Mouse (Mus musculus) hindbrain, postnatal 0 days (tissue): ENCODE data around the gene Slc16a3. TPM values are rescaled to one million over a fixed set of nuclear protein-coding genes. Genes with fewer than 3 reads are reported as not detected.

ENCODE experiments used
- ATAC-seq: fragments of 200-750 bp; cut with Nextera tagmentation; 2 replicates; pipeline ENCODE4 v1.8.0; 2017; ENCODE audit warnings: mild to moderate bottlenecking, moderate TSS enrichment, moderate library complexity
- DNase-seq: peaks from one replicate; pipeline ENCODE4 v3.0.0-alpha.2; 2015; ENCODE audit warnings: low spot score
- H3K27ac ChIP-seq: fragments of 300-500 bp; sonication (generic); 2 replicates; pipeline ENCODE4 v1.5.1; 2014; ENCODE audit warnings: mild to moderate bottlenecking
- H3K27me3 ChIP-seq: fragments of 300-500 bp; sonication (generic); 2 replicates; pipeline ENCODE4 v1.6.1; 2014; ENCODE audit warnings: low read length, mixed read lengths; ENCODE audit not compliant: insufficient read depth
- H3K36me3 ChIP-seq: fragments of 300-500 bp; sonication (generic); 2 replicates; pipeline ENCODE4 v1.6.1; 2014; ENCODE audit warnings: low read length, mixed read lengths; ENCODE audit not compliant: insufficient read depth
- H3K4me1 ChIP-seq: fragments of 300-500 bp; sonication (generic); 2 replicates; pipeline ENCODE4 v1.6.1; 2014; ENCODE audit warnings: antibody characterized with exemption, low read length, mixed read lengths; ENCODE audit not compliant: insufficient read depth
- H3K4me2 ChIP-seq: fragments of 300-500 bp; sonication (generic); 2 replicates; pipeline ENCODE4 v1.6.1; 2014; ENCODE audit warnings: low read depth, mild to moderate bottlenecking, low read length, moderate library complexity, mixed read lengths
- H3K4me3 ChIP-seq: fragments of 300-500 bp; sonication (generic); 2 replicates; pipeline ENCODE4 v1.5.1; 2014; ENCODE audit warnings: low read length
- H3K9ac ChIP-seq: fragments of 300-500 bp; sonication (generic); replicated peaks from 2 replicates; pipeline ENCODE4 v1.6.1; 2014; ENCODE audit warnings: mild to moderate bottlenecking, low read length, moderate library complexity, mixed read lengths
- H3K9me3 ChIP-seq: fragments of 300-500 bp; sonication (generic); 2 replicates; pipeline ENCODE4 v1.6.1; 2016; ENCODE audit warnings: low read length, mixed read lengths
- CTCF ChIP-seq: IDR thresholded peaks from 2 replicates; pipeline ENCODE4 v1.5.1; 2016; ENCODE audit warnings: antibody characterized with exemption, control low read depth, low read depth
- WGBS: fragments of 180-500 bp; shearing (Covaris S2); extraction: QIAGEN DNeasy Blood & Tissue Kit; methylation state at CpG from one replicate; pipeline ENCODE4 v1.1.7; 2014; 5-methylcytosine and 5-hydroxymethylcytosine counted together
- polyA plus RNA-seq: library from polyadenylated mRNA; unstranded; fragments of >200 nt; fragmentation: Nextera tagmentation; extraction: Ambion mirVana; gene quantifications from 2 replicates; pipeline ENCODE4 v1.2.1, GENCODE M21; 2015
- total RNA-seq: library from RNA; depleted of rRNA; stranded (reverse); fragments of >200 nt; gene quantifications from 2 replicates; pipeline ENCODE4 v1.2.3, GENCODE M21; 2014; rRNA removed

Gene Slc16a3
- total and polyA plus RNA-seq, 2 experiments from 2014 or later = 6.4 to 24.9 TPM

DNA sequence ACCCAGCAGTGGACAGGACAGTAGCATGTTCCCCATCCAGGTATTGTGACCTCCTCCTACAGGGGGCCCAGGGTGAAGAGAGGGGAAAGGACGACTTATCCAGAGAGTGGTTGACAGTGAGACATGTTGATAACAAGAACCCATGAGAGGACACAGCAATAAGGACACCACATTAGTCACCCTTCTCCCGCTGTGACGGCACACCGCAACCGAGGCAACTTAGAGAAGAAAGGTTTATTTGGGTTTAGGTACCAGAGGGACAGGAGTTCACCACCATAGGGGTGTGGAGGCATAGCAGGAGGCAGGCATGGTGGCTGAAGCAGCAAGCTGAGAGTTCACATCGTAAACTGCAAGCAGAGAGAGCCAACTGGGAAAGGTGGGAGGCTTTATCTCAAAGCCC lies 57.9 kb downstream of the Slc16a3 start:
- Histone ChIP-seq H3K4me1 (no peaks in the 10 kb centered on the region), H3K9me3 (no peaks in the 10 kb centered on the region), H3K9ac (no peak overlapping the region), H3K4me3 (no peak overlapping the region), H3K27me3 (no peaks in the 10 kb centered on the region), H3K27ac (no peak overlapping the region), H3K4me2 (no peak overlapping the region), H3K36me3 (no peaks in the 10 kb centered on the region)
- ATAC-seq (no peak), DNase-seq (no peak)
- TF ChIP-seq CTCF = no peak
- 78% methylated on average over 6 of the region's 6 CpGs for WGBS

DNA sequence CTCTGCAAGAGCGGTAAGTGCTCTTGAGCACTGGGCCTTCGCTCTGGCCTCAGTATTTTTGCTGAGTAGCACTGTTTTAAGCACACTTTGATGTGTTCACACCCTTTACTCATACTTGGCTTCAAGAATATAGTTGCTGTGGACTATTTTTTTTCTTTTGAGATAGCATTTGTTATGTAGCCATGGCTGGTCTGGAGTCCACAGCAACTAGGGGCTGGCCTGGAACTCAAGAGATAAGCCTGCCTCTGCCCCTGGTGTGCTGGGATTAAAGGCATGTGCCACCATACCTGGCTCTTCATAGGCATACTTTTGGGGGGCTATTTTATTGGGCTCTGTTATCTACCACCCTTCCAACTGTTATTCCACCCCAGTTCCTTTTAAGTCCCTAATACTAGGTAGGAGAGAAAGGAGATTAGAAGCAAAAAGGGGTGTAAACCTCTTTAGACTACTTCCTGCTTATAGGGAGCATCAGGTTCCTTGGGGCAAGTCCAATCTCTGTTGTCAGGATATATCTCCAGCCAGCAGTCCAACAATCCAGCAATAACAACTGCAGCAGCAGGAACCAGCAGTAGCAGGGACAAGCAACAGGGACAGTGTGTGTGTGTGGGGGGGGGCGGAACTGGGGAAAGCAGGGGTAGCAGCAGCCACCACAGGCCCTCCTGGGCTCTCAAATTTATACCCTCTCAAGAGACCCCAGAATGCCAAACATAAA lies 61.9 kb downstream of the Slc16a3 start:
- WGBS = 92% methylated on average over 3 of the region's 3 CpGs
- ATAC-seq (no peak), DNase-seq (no peak)
- no peak overlapping the region for H3K4me2 ChIP-seq
- no peak overlapping the region for H3K27ac ChIP-seq
- H3K27me3 ChIP-seq = no peaks in the 10 kb centered on the region
- no peak for TF ChIP-seq CTCF
- H3K4me1 ChIP-seq = no peaks in the 10 kb centered on the region
- H3K9ac ChIP-seq = no peak overlapping the region
- no peaks in the 10 kb centered on the region for H3K36me3 ChIP-seq
- H3K4me3 ChIP-seq = no peak overlapping the region
- H3K9me3 ChIP-seq = no peaks in the 10 kb centered on the region

Other genes starting within 250 kb of the Slc16a3 start
- 57.6 and 78.6 TPM in 2 replicates for gene Cenpx, start 234.7 kb upstream of the Slc16a3 start, total RNA-seq
- 99.7 and 100 TPM in 2 replicates for gene Cenpx, start 234.7 kb upstream of the Slc16a3 start, polyA plus RNA-seq
- 35.4 and 49.1 TPM in 2 replicates for gene Lrrc45, start 234.6 kb upstream of the Slc16a3 start, total RNA-seq
- 41.7 and 44.3 TPM in 2 replicates for gene Lrrc45, start 234.6 kb upstream of the Slc16a3 start, polyA plus RNA-seq
- 669 and 698 TPM in 2 replicates for gene Rac3, start 227.0 kb upstream of the Slc16a3 start, total RNA-seq
- 593 and 639 TPM in 2 replicates for gene Rac3, start 227.0 kb upstream of the Slc16a3 start, polyA plus RNA-seq
- 16.1 and 17.6 TPM in 2 replicates for gene Dcxr, start 221.2 kb upstream of the Slc16a3 start, total RNA-seq
- 20.2 and 21.3 TPM in 2 replicates for gene Dcxr, start 221.2 kb upstream of the Slc16a3 start, polyA plus RNA-seq
- gene Cbr2, start 216.4 kb upstream of the Slc16a3 start, total RNA-seq = 4.7 and 6.1 TPM in 2 replicates
- 3.5 and 4.0 TPM in 2 replicates for gene Cbr2, start 216.4 kb upstream of the Slc16a3 start, polyA plus RNA-seq
- 0.42 and 1.3 TPM in 2 replicates for gene Hmga1b, start 185.7 kb upstream of the Slc16a3 start, total RNA-seq
- 1.9 and 2.5 TPM in 2 replicates for gene Hmga1b, start 185.7 kb upstream of the Slc16a3 start, polyA plus RNA-seq
- 93.6 and 97.0 TPM in 2 replicates for gene Rfng, start 164.3 kb upstream of the Slc16a3 start, total RNA-seq
- gene Rfng, start 164.3 kb upstream of the Slc16a3 start, polyA plus RNA-seq = 94.6 and 107 TPM in 2 replicates
- 304 and 314 TPM in 2 replicates for gene Gps1, start 164.2 kb upstream of the Slc16a3 start, total RNA-seq
- gene Gps1, start 164.2 kb upstream of the Slc16a3 start, polyA plus RNA-seq = 234 and 242 TPM in 2 replicates
- gene Dus1l, start 152.1 kb upstream of the Slc16a3 start, total RNA-seq = 36.3 and 48.5 TPM in 2 replicates
- gene Dus1l, start 152.1 kb upstream of the Slc16a3 start, polyA plus RNA-seq = 40.4 and 42.2 TPM in 2 replicates
- 474 and 499 TPM in 2 replicates for gene Fasn, start 123.9 kb upstream of the Slc16a3 start, total RNA-seq
- gene Fasn, start 123.9 kb upstream of the Slc16a3 start, polyA plus RNA-seq = 48.9 and 54.4 TPM in 2 replicates
- 4.2 and 7.1 TPM in 2 replicates for gene Ccdc57, start 15.6 kb upstream of the Slc16a3 start, total RNA-seq
- gene Ccdc57, start 15.6 kb upstream of the Slc16a3 start, polyA plus RNA-seq = 4.8 and 5.6 TPM in 2 replicates
- 95.2 and 100 TPM in 2 replicates for gene Csnk1d, start 42.9 kb downstream of the Slc16a3 start, total RNA-seq
- gene Csnk1d, start 42.9 kb downstream of the Slc16a3 start, polyA plus RNA-seq = 97.7 and 102 TPM in 2 replicates
- not detected in 2 replicates for gene Cd7, start 90.9 kb downstream of the Slc16a3 start, total RNA-seq
- gene Cd7, start 90.9 kb downstream of the Slc16a3 start, polyA plus RNA-seq = 0.24 TPM in 1 of 2 replicates, not detected in the other
- gene Sectm1b, start 115.1 kb downstream of the Slc16a3 start, total RNA-seq = not detected in 2 replicates
- not detected in 2 replicates for gene Sectm1b, start 115.1 kb downstream of the Slc16a3 start, polyA plus RNA-seq
- gene Sectm1a, start 132.7 kb downstream of the Slc16a3 start, total RNA-seq = not detected in 2 replicates
- not detected in 2 replicates for gene Sectm1a, start 132.7 kb downstream of the Slc16a3 start, polyA plus RNA-seq
- gene Tex19.2, start 170.2 kb downstream of the Slc16a3 start, total RNA-seq = not detected in 2 replicates
- not detected in 2 replicates for gene Tex19.2, start 170.2 kb downstream of the Slc16a3 start, polyA plus RNA-seq
- not detected in 2 replicates for gene Tex19.1, start 197.7 kb downstream of the Slc16a3 start, total RNA-seq
- not detected in 2 replicates for gene Tex19.1, start 197.7 kb downstream of the Slc16a3 start, polyA plus RNA-seq
- gene Uts2r, start 211.8 kb downstream of the Slc16a3 start, total RNA-seq = 0.16 and 2.1 TPM in 2 replicates
- 0.61 and 0.84 TPM in 2 replicates for gene Uts2r, start 211.8 kb downstream of the Slc16a3 start, polyA plus RNA-seq